In the genomic region with DNA sequence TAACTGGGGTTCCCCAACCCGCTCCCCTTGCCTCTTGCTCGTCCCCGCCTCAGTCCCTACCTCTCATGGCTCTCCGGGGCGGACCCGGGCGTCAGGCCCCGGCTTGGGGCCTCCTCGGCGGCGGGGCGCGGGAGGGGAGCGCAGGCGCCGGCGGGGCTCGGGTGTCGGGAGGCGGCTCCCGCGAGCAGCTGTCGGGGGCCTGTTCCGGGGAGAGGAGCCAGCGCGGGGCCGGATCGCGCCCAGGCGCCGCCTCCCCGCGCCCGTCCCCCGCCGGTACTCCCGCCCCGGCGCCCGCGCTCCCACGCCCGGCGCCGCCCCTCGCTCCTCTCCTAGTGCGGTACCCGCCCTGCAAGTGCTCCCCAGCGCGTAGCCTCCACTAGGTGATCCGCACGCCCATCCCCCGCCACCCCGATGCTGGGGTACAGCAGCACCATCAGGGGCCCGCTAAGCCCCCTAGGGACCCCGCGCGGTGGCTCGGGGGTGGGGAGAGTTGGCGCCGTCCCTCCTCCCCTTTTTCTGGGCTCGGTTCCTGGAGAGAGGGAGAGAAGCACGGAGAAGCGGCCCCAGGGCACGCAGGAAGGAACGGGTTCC, we compare ENCODE assay signal across 8 mouse cellular contexts. TPM values are rescaled to one million over a fixed set of nuclear protein-coding genes. Genes with fewer than 3 reads are reported as not detected.
DNase-seq lines count a peak whose midpoint lies in the region; ATAC-seq and TF ChIP-seq lines count a peak whose summit lies in the region.

No protein-coding gene starts in this region.

- H3K4me1 ChIP-seq in forebrain, embryonic 11.5 days (replicated peaks; ENCODE audit: control insufficient read depth, insufficient read depth, low read length) = peaks cover 29% of the 10 kb centered on the region
- H3K4me1 ChIP-seq in heart, embryonic 16.5 days (ENCODE audit: control insufficient read depth, insufficient read depth, low read length) = peaks cover 58% of the 10 kb centered on the region
- peaks cover 28% of the 10 kb centered on the region for H3K4me1 ChIP-seq in liver, embryonic 13.5 days (replicated peaks)
- H3K4me1 ChIP-seq in neural tube, embryonic 12.5 days = peaks cover 58% of the 10 kb centered on the region
- H3K4me1 ChIP-seq in thymus, adult 2 months (replicated peaks; ENCODE audit: control insufficient read depth, insufficient read depth, low read length) = peaks cover 35% of the 10 kb centered on the region

- peak overlapping the region; percentile 65 for H3K4me2 ChIP-seq in forebrain, embryonic 11.5 days (ENCODE audit: low read depth, low read length, severe bottlenecking)
- H3K4me2 ChIP-seq in heart, embryonic 16.5 days (ENCODE audit: low read depth, low read length) = peak overlapping the region; percentile 82
- peak overlapping the region; percentile 70 for H3K4me2 ChIP-seq in liver, embryonic 13.5 days
- H3K4me2 ChIP-seq in neural tube, embryonic 12.5 days (replicated peaks) = peak overlapping the region; percentile 88

- peak; percentile 17 for ATAC-seq in forebrain, embryonic 11.5 days (replicated peaks; ENCODE audit: low FRiP score)
- peak; percentile 76 for ATAC-seq in heart, embryonic 16.5 days (replicated peaks; ENCODE audit: extremely low read depth, insufficient read depth, low FRiP score)
- ATAC-seq in liver, embryonic 13.5 days (ENCODE audit: low read depth) = peak; percentile 50
- peak; percentile 13; the same call in 1 of the 2 replicates for ATAC-seq in neural tube, embryonic 12.5 days (ENCODE audit: low FRiP score, low read depth)

- no peaks in the 10 kb centered on the region for H3K27me3 ChIP-seq in forebrain, embryonic 11.5 days (ENCODE audit: control insufficient read depth, insufficient read depth, low read length)
- H3K27me3 ChIP-seq in heart, embryonic 16.5 days (ENCODE audit: control insufficient read depth, insufficient read depth, low read length) = no peaks in the 10 kb centered on the region
- peaks cover 91% of the 10 kb centered on the region for H3K27me3 ChIP-seq in liver, embryonic 13.5 days
- no peaks in the 10 kb centered on the region for H3K27me3 ChIP-seq in neural tube, embryonic 12.5 days (replicated peaks)
- peaks cover 25% of the 10 kb centered on the region; the same call in 1 of the 2 replicates for H3K27me3 ChIP-seq in thymus, adult 2 months (ENCODE audit: control insufficient read depth, insufficient read depth, low read length)

- peak overlapping the region; percentile 95 for H3K27ac ChIP-seq in forebrain, embryonic 11.5 days (ENCODE audit: low read depth, low read length)
- peak overlapping the region; percentile 99 for H3K27ac ChIP-seq in heart, embryonic 16.5 days (ENCODE audit: low read length)
- H3K27ac ChIP-seq in liver, embryonic 13.5 days = peak overlapping the region; percentile 55
- peak overlapping the region; percentile 98 for H3K27ac ChIP-seq in neural tube, embryonic 12.5 days
- H3K27ac ChIP-seq in thymus, adult 2 months (ENCODE audit: control insufficient read depth, insufficient read depth, low read length) = no peak overlapping the region

- H3K36me3 ChIP-seq in forebrain, embryonic 11.5 days (ENCODE audit: control insufficient read depth, insufficient read depth, low read length) = peaks cover 7% of the 10 kb centered on the region; the same call in 1 of the 2 replicates
- H3K36me3 ChIP-seq in heart, embryonic 16.5 days (ENCODE audit: control insufficient read depth, insufficient read depth) = peaks cover 5% of the 10 kb centered on the region
- H3K36me3 ChIP-seq in liver, embryonic 13.5 days = no peaks in the 10 kb centered on the region
- H3K36me3 ChIP-seq in neural tube, embryonic 12.5 days = peaks cover 7% of the 10 kb centered on the region
- H3K36me3 ChIP-seq in thymus, adult 2 months (ENCODE audit: control insufficient read depth, insufficient read depth, low read length) = no peaks in the 10 kb centered on the region

- WGBS in forebrain, embryonic 11.5 days = under 1% methylated on average over 37 of the region's 66 CpGs
- WGBS in heart, embryonic 16.5 days = under 1% methylated on average over 47 of the region's 66 CpGs
- WGBS in liver, embryonic 13.5 days (ENCODE audit: insufficient replicate concordance) = under 1% methylated on average over 51 of the region's 66 CpGs
- WGBS in neural tube, embryonic 12.5 days = under 1% methylated on average over 64 of the region's 66 CpGs
- WGBS in thymus, adult 2 months = under 1% methylated on average over 65 of the region's 66 CpGs

- DNase-seq in A20 (ENCODE audit: low read depth, low spot score) = peak; percentile 15
- DNase-seq in adrenal gland, postnatal 4 days (ENCODE audit: low spot score in 2 of 2) = peak; percentile 57 to 59
- DNase-seq in forebrain, embryonic 11.5 days (ENCODE audit: low spot score) = peak; percentile 84
- DNase-seq in kidney, postnatal 25 days = peak; percentile 84 to 94
- DNase-seq in liver, embryonic 13.5 days = no peak
- peak; percentile 68 for DNase-seq in thymus, adult 2 months

- peak overlapping the region; percentile 83 for H3K4me3 ChIP-seq in forebrain, embryonic 11.5 days (ENCODE audit: low read depth, low read length)
- H3K4me3 ChIP-seq in heart, embryonic 16.5 days (ENCODE audit: low read length) = peak overlapping the region; percentile 87
- H3K4me3 ChIP-seq in liver, embryonic 13.5 days (replicated peaks) = peak overlapping the region; percentile 55
- peak overlapping the region; percentile 87 for H3K4me3 ChIP-seq in neural tube, embryonic 12.5 days
- peak overlapping the region; percentile 50 for H3K4me3 ChIP-seq in thymus, adult 2 months (ENCODE audit: control insufficient read depth, insufficient read depth, low read length)

- H3K9me3 ChIP-seq in forebrain, embryonic 11.5 days (ENCODE audit: control insufficient read depth, low read length) = no peaks in the 10 kb centered on the region
- no peaks in the 10 kb centered on the region for H3K9me3 ChIP-seq in heart, embryonic 16.5 days (replicated peaks; ENCODE audit: control insufficient read depth, low read length)
- no peaks in the 10 kb centered on the region for H3K9me3 ChIP-seq in liver, embryonic 13.5 days (replicated peaks)
- H3K9me3 ChIP-seq in neural tube, embryonic 12.5 days = no peaks in the 10 kb centered on the region

- H3K9ac ChIP-seq in forebrain, embryonic 11.5 days (ENCODE audit: low read length) = peak overlapping the region; percentile 96
- peak overlapping the region; percentile 93 for H3K9ac ChIP-seq in heart, embryonic 16.5 days (ENCODE audit: low read length)
- peak overlapping the region; percentile 53 for H3K9ac ChIP-seq in liver, embryonic 13.5 days
- H3K9ac ChIP-seq in neural tube, embryonic 12.5 days = peak overlapping the region; percentile 97

- TF ChIP-seq CTCF in thymus, adult 2 months (IDR thresholded peaks at IDR 0.05; ENCODE audit: borderline replicate concordance, control insufficient read depth, extremely low read depth, insufficient read depth, low read length, poor library complexity) = no peak

- 0 out of 2 replicates have a peak, but pooled peaks have one; percentile 13 for TF ChIP-seq POLR2A in thymus, adult 2 months (IDR thresholded peaks at IDR 0.05; ENCODE audit: control insufficient read depth, extremely low read depth, insufficient read depth, low read length, poor library complexity)

RNA-seq across cellular contexts. Expression of gene Ddr1, which starts 4.0 kb away (rescaled TPM):
- total RNA-seq in adrenal gland, postnatal 4 days (2021) = 10 to 100 TPM; 55.9 to 65.9 TPM
- 130 and 144 TPM in 2 replicates for polyA plus RNA-seq in forebrain, embryonic 11.5 days (2014; fragmentation: Nextera tagmentation; extraction: Ambion mirVana)
- 110 and 129 TPM in 2 replicates for polyA plus RNA-seq in heart, embryonic 16.5 days (2015; fragmentation: Nextera tagmentation; extraction: Ambion mirVana)
- polyA plus RNA-seq in liver, embryonic 13.5 days (2015; fragmentation: Nextera tagmentation; extraction: Ambion mirVana) = 2.9 and 3.7 TPM in 2 replicates
- polyA plus RNA-seq in neural tube, embryonic 12.5 days (2016; fragmentation: Nextera tagmentation; extraction: Ambion mirVana) = 170 and 172 TPM in 2 replicates
- 33.6 and 43.6 TPM in 2 replicates for polyA plus RNA-seq in thymus, adult 2 months (2012; rRNA removed)

RNA-seq across cellular contexts. Expression of gene Gtf2h4, which starts 26.9 kb away (rescaled TPM):
- 10 to 100 TPM; 30.1 to 31.4 TPM for total RNA-seq in adrenal gland, postnatal 4 days (2021)
- polyA plus RNA-seq in forebrain, embryonic 11.5 days (2014; fragmentation: Nextera tagmentation; extraction: Ambion mirVana) = 41.2 and 47.4 TPM in 2 replicates
- polyA plus RNA-seq in heart, embryonic 16.5 days (2015; fragmentation: Nextera tagmentation; extraction: Ambion mirVana) = 29.6 and 30.8 TPM in 2 replicates
- polyA plus RNA-seq in liver, embryonic 13.5 days (2015; fragmentation: Nextera tagmentation; extraction: Ambion mirVana) = 31.9 and 33.9 TPM in 2 replicates
- 35.8 and 36.9 TPM in 2 replicates for polyA plus RNA-seq in neural tube, embryonic 12.5 days (2016; fragmentation: Nextera tagmentation; extraction: Ambion mirVana)
- 317 and 352 TPM in 2 replicates for polyA plus RNA-seq in thymus, adult 2 months (2012; rRNA removed)

RNA-seq across cellular contexts. Expression of gene Vars2, which starts 33.1 kb away (rescaled TPM):
- 10 to 100 TPM; 57.7 to 61.0 TPM for total RNA-seq in adrenal gland, postnatal 4 days (2021)
- 16.2 and 19.5 TPM in 2 replicates for polyA plus RNA-seq in forebrain, embryonic 11.5 days (2014; fragmentation: Nextera tagmentation; extraction: Ambion mirVana)
- 12.8 and 17.1 TPM in 2 replicates for polyA plus RNA-seq in heart, embryonic 16.5 days (2015; fragmentation: Nextera tagmentation; extraction: Ambion mirVana)
- 7.7 TPM in 2 replicates for polyA plus RNA-seq in liver, embryonic 13.5 days (2015; fragmentation: Nextera tagmentation; extraction: Ambion mirVana)
- 14.9 and 15.2 TPM in 2 replicates for polyA plus RNA-seq in neural tube, embryonic 12.5 days (2016; fragmentation: Nextera tagmentation; extraction: Ambion mirVana)
- 153 and 171 TPM in 2 replicates for polyA plus RNA-seq in thymus, adult 2 months (2012; rRNA removed)

RNA-seq across cellular contexts. Expression of gene Mucl3, which starts 57.0 kb away (rescaled TPM):
- total RNA-seq in adrenal gland, postnatal 4 days (2021) = under 1 TPM in 1 of 2 experiments, not detected in 1; 0.11 TPM
- polyA plus RNA-seq in forebrain, embryonic 11.5 days (2014; fragmentation: Nextera tagmentation; extraction: Ambion mirVana) = 0.07 and 0.13 TPM in 2 replicates
- polyA plus RNA-seq in heart, embryonic 16.5 days (2015; fragmentation: Nextera tagmentation; extraction: Ambion mirVana) = 0.29 and 0.42 TPM in 2 replicates
- polyA plus RNA-seq in liver, embryonic 13.5 days (2015; fragmentation: Nextera tagmentation; extraction: Ambion mirVana) = 0.03 and 0.06 TPM in 2 replicates
- polyA plus RNA-seq in neural tube, embryonic 12.5 days (2016; fragmentation: Nextera tagmentation; extraction: Ambion mirVana) = 0.10 TPM in 1 of 2 replicates, not detected in the other
- 0.05 and 0.11 TPM in 2 replicates for polyA plus RNA-seq in thymus, adult 2 months (2012; rRNA removed)

Comparison
In these comparisons a context has a peak if more than half of its experiments do, and no peak if none do; other contexts are left out.
1. ATAC-seq: peak in every context shown above with its lines; median percentile 76 in heart, embryonic 16.5 days; 50 in liver, embryonic 13.5 days; 17 in forebrain, embryonic 11.5 days; 13 in neural tube, embryonic 12.5 days.